Mouse (Mus musculus): ENCODE measurements at regions not wholly inside any gene's neighbourhood (a gene's known extent, or its start where the extent isn't known, plus 50 kb on each side); places are given as distances from the start of the nearest gene placed in this dataset.

DNA sequence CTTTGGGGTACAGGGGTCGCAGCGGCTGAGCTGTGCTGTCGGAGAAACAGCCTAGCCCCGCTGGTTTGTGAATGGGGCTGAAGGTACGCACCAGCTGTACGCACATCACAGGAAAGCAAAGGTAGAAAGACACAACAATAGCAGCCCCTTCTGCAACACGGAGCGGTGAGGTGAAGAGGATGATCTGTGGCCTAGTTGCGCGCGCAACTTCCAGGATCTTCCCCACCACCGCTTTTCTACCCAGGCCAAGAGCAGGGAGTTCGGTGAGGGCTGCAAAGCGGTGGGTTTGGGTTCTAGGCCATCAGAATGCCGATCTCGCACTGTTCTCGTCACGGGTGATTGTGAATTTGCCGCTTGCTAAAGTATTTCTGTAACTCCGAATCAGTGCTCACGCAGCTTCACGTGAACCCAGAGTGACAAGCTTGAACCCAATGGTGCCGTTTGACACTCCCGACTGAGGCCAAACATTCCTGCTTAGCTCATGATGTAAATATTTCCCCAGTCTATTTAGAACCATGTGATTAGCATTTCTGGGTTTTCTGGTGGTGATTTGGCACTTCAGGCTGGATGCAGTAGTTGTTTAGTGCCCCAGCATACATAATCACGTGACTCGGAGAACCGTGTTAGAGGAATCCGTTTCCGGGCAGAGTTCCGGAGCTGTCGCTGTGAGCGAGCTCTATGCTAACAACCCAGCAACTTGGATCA, 54.7 kb downstream of the Cryaa start:
- Histone ChIP-seq H3K4me1 (ENCODE audit: control insufficient read depth, insufficient read depth, low read length) (peaks cover 8% of the 10 kb centered on the region), H3K4me3 (replicated peaks; ENCODE audit: extremely low read depth, low read depth, low read length) (no peak overlapping the region)
- TF ChIP-seq POLR2A (IDR thresholded peaks at IDR 0.05; ENCODE audit: borderline replicate concordance, extremely low read depth, low read depth, low read length) (no peak), CTCF (IDR thresholded peaks at IDR 0.05; ENCODE audit: insufficient read depth, low read length) (no peak)
- DNase-seq = no peak
- WGBS = 90% methylated on average over 32 of the region's 32 CpGs

DNA sequence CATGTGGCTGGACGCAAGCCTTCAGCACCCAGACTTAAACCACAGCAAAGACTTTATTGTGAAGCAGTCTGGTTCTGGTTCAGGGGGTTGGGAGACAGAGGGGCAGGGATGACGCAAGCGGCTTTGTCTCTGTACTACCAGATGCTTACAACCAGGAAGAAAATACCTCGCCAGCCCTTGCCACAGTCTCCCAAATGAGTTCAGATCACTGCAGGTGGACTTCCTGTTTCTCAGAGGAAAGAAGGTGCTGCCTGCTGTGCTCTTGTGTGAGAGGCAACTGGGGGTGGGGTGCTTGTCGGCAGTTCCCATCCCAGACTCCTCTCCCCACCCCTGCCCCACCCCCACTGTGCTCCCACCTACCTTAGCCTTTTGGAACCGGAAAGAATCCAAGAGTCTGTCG, 56.9 kb downstream of the Cryaa start:
- 62% methylated on average over 7 of the region's 7 CpGs for WGBS
- no peak for TF ChIP-seq CTCF (IDR thresholded peaks at IDR 0.05; ENCODE audit: insufficient read depth, low read length)
- no peak for TF ChIP-seq POLR2A (IDR thresholded peaks at IDR 0.05; ENCODE audit: borderline replicate concordance, extremely low read depth, low read depth, low read length)
- no peak for DNase-seq
- no peak overlapping the region for H3K4me3 ChIP-seq (replicated peaks; ENCODE audit: extremely low read depth, low read depth, low read length)
- H3K4me1 ChIP-seq (ENCODE audit: control insufficient read depth, insufficient read depth, low read length) = peaks cover 6% of the 10 kb centered on the region

DNA sequence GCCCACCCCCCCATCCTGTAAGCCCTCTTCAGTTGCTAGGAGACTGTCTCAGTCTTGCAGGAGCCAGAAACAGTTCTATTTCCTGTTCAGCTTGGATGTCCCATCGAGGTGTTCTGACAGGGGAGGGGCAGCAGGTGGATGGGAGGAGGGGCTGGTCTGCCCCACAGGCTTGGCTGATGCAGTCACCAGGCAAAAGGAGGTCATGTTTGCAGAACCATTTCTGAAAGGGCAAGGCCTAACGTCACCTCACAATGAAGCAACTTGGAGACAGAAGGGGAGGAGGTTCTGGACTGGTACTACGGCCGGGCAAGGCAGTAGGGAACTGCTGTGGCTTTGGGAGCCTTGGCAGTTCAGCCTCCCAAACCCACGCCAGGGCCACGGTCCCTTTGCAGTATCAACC, 59.1 kb downstream of the Cryaa start:
- DNase-seq = peak; percentile 35
- WGBS = 53% methylated on average over 6 of the region's 6 CpGs
- TF ChIP-seq CTCF (IDR thresholded peaks at IDR 0.05; ENCODE audit: insufficient read depth, low read length) (no peak), POLR2A (IDR thresholded peaks at IDR 0.05; ENCODE audit: borderline replicate concordance, extremely low read depth, low read depth, low read length) (no peak)
- Histone ChIP-seq H3K4me3 (replicated peaks; ENCODE audit: extremely low read depth, low read depth, low read length) (no peak overlapping the region), H3K4me1 (ENCODE audit: control insufficient read depth, insufficient read depth, low read length) (peaks cover 6% of the 10 kb centered on the region)

DNA sequence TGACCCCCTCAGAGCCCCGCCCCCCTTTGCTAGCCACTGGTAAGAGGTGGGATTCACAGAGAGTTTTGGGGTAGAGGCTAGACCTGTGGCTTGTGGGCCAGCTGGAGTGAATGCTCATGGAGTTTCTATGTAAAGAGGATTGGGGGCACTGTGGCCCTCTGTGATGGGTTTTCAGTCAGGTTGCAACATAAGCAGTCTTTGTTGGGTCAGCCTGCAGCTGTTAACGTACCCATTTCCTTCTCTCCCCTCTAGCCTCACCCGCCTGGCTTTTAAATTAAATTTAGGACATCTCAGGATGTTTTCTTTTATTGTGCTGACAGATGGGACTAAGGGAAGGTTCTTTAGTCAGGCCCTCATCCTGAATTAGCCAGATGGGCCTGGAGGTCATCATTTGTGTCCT, 60.6 kb downstream of the Cryaa start:
- TF ChIP-seq CTCF (IDR thresholded peaks at IDR 0.05; ENCODE audit: insufficient read depth, low read length) (no peak), POLR2A (IDR thresholded peaks at IDR 0.05; ENCODE audit: borderline replicate concordance, extremely low read depth, low read depth, low read length) (no peak)
- WGBS = 58% methylated on average over 3 of the region's 3 CpGs
- Histone ChIP-seq H3K4me3 (replicated peaks; ENCODE audit: extremely low read depth, low read depth, low read length) (no peak overlapping the region), H3K4me1 (ENCODE audit: control insufficient read depth, insufficient read depth, low read length) (peaks cover 6% of the 10 kb centered on the region)
- no peak for DNase-seq

DNA sequence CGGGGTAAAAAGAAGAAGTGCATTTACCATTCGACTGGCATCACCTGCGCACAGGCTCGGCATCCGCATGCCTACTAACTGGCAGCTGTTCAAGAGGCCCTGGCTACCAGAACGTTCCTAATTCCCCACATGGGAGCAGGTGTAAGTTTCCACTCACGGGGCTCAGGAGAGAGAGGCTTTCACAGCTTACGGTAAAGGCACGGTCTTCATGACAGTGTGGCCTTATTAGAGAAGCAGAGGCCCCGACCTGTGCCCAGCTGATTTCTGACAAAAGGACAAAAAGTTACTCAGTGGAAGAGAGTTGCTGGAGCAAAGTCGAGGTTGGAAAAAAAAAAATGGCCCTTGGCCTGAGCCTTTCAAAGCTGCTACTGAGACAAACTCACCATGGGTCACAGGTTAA, 62.0 kb downstream of the Cryaa start:
- WGBS = 44% methylated on average over 11 of the region's 11 CpGs
- no peak for TF ChIP-seq CTCF (IDR thresholded peaks at IDR 0.05; ENCODE audit: insufficient read depth, low read length)
- TF ChIP-seq POLR2A (IDR thresholded peaks at IDR 0.05; ENCODE audit: borderline replicate concordance, extremely low read depth, low read depth, low read length) = no peak
- peak; percentile 41 for DNase-seq
- peaks cover 6% of the 10 kb centered on the region for H3K4me1 ChIP-seq (ENCODE audit: control insufficient read depth, insufficient read depth, low read length)
- H3K4me3 ChIP-seq (replicated peaks; ENCODE audit: extremely low read depth, low read depth, low read length) = no peak overlapping the region

DNA sequence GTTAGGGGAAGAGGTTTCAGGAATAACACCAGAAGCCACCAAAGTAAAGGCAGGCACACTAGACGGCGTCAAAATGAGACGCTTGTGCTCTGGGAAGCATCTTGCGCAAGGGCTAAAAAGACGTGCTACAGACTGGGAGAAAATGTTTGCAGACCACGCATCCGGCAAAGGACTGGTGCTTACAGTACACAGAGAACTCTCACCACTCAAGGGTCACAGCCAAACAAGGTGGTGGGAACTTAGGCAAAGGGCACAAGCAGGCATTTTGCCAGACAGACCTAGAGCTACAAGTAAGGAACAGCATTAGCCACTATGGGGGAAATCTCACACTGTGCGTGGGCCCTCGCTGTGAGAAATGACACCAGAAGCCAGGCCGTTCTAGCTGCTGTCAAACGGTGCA, 62.5 kb downstream of the Cryaa start:
- Histone ChIP-seq H3K4me3 (replicated peaks; ENCODE audit: extremely low read depth, low read depth, low read length) (no peak overlapping the region), H3K4me1 (ENCODE audit: control insufficient read depth, insufficient read depth, low read length) (peaks cover 6% of the 10 kb centered on the region)
- DNase-seq = peak; percentile 54
- 61% methylated on average over 11 of the region's 11 CpGs for WGBS
- TF ChIP-seq CTCF (IDR thresholded peaks at IDR 0.05; ENCODE audit: insufficient read depth, low read length) (no peak), POLR2A (IDR thresholded peaks at IDR 0.05; ENCODE audit: borderline replicate concordance, extremely low read depth, low read depth, low read length) (no peak)

DNA sequence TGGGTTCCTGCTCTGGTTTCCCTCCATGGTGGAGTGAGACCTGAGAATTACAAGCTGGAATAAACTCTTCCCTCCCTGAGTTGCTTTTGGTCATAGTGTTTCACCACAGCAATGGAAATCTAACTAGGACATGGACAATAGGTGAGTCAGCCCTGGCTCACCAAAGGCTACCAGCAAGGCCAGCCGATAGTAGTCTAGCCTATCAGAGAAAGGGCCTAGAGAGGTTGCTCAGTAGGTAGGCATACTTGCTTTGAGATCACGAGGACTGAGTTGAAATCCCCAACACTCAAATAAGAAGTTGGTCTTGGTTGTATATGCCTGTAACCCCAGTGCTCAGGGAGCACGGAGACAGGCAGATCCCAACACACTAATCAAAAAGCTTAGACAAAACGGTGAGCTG, 66.0 kb downstream of the Cryaa start:
- no peak for DNase-seq
- WGBS = 95% methylated on average over 4 of the region's 4 CpGs
- TF ChIP-seq CTCF (IDR thresholded peaks at IDR 0.05; ENCODE audit: insufficient read depth, low read length) (no peak), POLR2A (IDR thresholded peaks at IDR 0.05; ENCODE audit: borderline replicate concordance, extremely low read depth, low read depth, low read length) (no peak)
- Histone ChIP-seq H3K4me3 (replicated peaks; ENCODE audit: extremely low read depth, low read depth, low read length) (no peak overlapping the region), H3K4me1 (ENCODE audit: control insufficient read depth, insufficient read depth, low read length) (peaks cover 10% of the 10 kb centered on the region)

DNA sequence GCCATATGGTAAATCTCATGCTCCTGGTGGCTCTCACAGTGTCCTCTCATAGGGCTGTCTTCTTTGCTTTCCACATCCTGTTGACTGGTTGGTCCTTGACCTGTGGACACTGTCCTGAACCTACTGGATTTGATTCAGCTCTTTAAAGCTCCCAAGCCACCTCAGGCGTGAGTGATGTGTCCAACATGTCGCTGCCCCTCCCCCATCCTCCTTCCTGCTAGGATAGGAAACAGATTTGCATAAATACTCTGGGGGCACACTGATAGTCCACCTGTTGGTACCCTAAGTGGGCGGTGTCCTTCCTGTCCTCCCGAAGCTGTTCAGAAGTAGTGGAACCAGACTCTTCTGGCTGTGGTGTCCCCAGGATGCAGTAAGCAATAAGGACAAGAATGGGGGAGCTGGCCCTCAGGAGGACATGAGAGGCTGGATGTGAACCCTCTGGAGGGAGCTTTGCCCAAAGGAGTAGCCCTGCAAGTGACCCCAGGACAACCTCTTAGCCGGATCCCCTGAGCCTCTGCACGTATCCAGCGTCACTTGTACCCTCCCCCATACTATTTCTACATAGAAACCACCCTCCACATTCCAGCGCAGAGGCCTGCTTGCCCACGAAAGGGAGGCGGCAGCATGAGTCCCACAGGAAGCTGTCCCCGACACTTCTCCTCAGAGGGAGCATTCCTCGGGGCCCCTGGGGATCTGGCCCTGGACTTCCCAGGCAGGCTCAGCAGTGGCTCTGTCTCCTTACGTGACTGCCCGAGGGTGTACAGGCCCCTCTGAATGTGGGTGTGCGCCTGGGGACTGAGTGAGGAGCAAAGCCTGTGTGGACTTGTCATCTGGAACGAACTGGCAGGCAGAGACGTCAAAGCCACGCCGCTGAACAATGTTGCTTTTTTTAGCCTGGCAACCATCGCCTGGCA, 68.8 kb downstream of the Cryaa start:
- TF ChIP-seq POLR2A (IDR thresholded peaks at IDR 0.05; ENCODE audit: borderline replicate concordance, extremely low read depth, low read depth, low read length) (peak; percentile 41; the same call in 1 of the 2 replicates), CTCF (IDR thresholded peaks at IDR 0.05; ENCODE audit: insufficient read depth, low read length) (no peak)
- peak; percentile 55 for DNase-seq

DNA sequence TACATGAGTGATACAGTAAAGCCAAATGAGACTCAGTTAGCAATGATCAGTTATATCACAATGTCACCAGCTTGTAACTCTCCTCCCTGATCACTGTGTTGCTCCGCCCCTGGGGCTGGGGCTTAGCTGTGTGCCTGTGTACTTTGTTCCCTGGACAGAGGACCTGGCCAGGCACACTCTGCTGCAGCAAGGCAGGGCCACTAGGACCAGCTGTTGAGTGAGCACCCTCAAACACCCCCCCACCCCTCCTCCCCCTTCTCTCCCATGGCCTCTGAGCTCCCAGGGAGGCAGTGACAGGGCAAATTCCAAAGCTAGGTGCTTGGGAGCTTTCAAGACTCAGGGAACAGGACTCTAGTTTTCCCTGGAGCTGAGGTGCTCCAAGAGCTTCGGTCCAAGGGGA, 70.0 kb downstream of the Cryaa start:
- 55% methylated on average over 2 of the region's 2 CpGs for WGBS
- H3K4me1 ChIP-seq (ENCODE audit: control insufficient read depth, insufficient read depth, low read length) = peaks cover 10% of the 10 kb centered on the region
- DNase-seq = no peak
- TF ChIP-seq POLR2A (IDR thresholded peaks at IDR 0.05; ENCODE audit: borderline replicate concordance, extremely low read depth, low read depth, low read length) (no peak), CTCF (IDR thresholded peaks at IDR 0.05; ENCODE audit: insufficient read depth, low read length) (no peak)
- H3K4me3 ChIP-seq (replicated peaks; ENCODE audit: extremely low read depth, low read depth, low read length) = no peak overlapping the region

More for the DNA sequence above, 68.8 kb downstream of the Cryaa start:
- Histone ChIP-seq H3K4me1 (ENCODE audit: control insufficient read depth, insufficient read depth, low read length) (peaks cover 10% of the 10 kb centered on the region), H3K4me3 (replicated peaks; ENCODE audit: extremely low read depth, low read depth, low read length) (no peak overlapping the region)
- 14% methylated on average over 20 of the region's 20 CpGs for WGBS

All from lung, adult 2 months (tissue).